Mouse (Mus musculus) mesoderm, embryonic 11.5 days (tissue): ENCODE measurements at regions not wholly inside any gene's neighbourhood (a gene's known extent, or its start where the extent isn't known, plus 50 kb on each side); places are given as distances from the start of the nearest gene placed in this dataset.
"Not testable (repeated sequence)": the region's sequence is repeated elsewhere in the genome, so short reads cannot be mapped to it uniquely, and the experiment has no call there.

ENCODE experiments used
- DNase-seq: peaks from one replicate; pipeline ENCODE4 v3.0.0-alpha.2; 2012; ENCODE audit warnings: low read depth, low spot score

DNA sequence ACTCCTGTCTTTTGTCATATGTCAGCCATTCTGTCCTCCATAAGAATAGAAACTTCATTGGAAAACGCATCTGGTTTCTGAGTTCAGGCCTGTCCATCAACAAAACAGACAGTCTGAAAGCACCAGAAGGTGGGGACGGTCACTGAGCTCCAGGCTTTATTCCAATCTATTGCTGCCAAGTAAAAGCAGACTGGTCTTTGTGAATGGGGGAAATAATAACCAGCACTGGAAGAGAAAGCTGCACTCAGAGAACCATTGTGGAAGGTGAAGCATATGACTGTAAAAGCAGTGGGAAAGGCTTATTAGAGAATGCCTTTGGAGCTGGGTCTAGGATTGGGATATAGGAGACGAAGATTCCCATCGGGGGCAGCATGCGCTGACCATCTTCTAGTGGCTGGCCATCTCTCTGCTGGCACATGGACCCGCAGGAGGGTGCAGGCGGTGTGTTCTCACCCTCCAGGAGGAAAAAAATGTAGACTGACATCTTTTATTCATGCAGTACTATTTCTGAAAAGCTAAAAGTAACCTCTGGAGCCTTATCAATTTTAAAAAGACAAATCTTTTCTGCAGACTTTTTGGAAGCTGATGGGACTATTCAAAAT, 1638.0 kb downstream of the Car8 start:
- no peak for DNase-seq

- DNase-seq: no peak
These were observed 1642.5 kb downstream of the Car8 start for GRCm38 (mm10) chr4:6596321-6596720.

DNA sequence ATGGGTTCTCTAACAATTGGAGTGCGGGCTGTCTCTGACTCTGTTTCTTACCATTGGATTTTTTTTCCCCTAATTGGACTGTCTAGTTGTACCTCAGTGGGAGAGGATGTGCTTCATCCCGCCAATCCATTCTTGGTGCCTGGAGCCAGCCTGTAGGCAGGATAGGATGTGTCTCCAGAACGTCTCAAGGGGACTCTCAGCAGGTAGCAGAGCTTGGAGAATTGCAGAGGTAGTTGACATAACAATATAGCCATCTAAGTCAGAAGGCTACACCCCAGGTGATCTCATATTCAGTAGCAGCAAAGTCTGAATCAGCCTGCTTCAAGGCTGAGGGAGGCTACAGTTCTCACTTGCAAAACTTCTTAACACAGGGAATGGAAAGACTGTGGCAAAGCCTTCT, 1646.0 kb downstream of the Car8 start:
- not testable (repeated sequence) for DNase-seq

DNA sequence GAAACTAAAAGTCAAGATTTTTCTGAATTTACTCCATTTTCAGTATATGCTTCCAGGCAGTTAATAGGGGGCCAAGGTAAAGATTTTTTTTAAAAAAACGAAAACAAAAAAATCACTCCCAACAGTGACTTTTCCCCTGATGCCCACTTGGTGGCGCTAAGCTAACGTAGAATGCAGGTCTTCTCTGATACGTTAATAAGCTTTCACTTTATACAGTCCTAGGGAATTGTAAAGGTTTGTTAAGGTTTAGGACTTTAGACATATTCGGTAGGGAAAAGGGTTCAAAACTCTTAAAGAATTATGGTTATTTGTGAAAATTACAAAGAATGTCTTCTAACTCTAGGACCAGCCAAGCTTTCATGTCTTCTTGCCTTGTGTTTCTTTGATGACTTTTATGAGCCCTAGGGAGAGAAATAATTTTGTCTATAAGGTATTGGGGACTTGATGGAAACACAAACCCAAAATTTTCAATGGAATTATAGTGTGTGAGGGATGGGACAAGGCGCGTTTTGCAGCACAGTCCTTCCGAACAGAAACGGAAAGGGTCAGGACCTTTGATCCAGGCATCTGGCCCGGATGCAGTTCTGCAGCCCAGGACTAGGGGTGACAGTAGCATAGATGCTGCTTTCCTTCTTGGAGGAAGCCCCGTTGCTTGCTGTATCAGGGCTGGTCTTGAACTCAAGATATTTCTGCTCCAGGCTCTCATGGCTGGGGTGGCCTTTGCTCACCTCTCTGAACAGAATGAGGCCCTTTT, 1677.1 kb downstream of the Car8 start:
- DNase-seq: peak; percentile 58

- no peak for DNase-seq
These were observed 1699.2 kb downstream of the Car8 start for GRCm38 (mm10) chr4:6539626-6540025.

- no peak for DNase-seq
These were observed 1706.4 kb downstream of the Car8 start for GRCm38 (mm10) chr4:6532441-6532840.

GRCm38 (mm10) chr4:6517626-6518025, 1721.2 kb downstream of the Car8 start:
- no peak for DNase-seq

GRCm38 (mm10) chr4:6514823-6515222, 1721.7 kb upstream of the Impad1 start:
- DNase-seq: peak; percentile 88

DNA sequence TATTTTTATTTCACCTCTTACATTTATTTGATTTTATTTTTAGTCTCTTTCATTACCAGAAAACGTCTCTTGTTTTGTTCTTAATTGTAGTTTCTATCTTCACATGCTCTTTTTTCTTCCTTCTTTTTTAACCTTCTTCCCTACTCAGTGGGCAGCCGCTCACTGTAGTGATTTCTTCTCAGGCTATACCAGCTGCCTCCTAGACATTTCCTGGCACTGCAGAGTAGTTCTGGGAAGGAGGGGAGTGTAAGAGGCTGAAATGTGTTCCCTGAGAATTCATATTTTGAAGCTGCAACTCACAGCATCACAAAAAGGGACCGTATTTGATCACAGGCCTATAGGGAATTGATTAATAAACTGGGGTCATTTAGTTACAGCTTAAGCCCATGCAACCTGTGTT, 1720.5 kb upstream of the Impad1 start:
- no peak for DNase-seq

DNA sequence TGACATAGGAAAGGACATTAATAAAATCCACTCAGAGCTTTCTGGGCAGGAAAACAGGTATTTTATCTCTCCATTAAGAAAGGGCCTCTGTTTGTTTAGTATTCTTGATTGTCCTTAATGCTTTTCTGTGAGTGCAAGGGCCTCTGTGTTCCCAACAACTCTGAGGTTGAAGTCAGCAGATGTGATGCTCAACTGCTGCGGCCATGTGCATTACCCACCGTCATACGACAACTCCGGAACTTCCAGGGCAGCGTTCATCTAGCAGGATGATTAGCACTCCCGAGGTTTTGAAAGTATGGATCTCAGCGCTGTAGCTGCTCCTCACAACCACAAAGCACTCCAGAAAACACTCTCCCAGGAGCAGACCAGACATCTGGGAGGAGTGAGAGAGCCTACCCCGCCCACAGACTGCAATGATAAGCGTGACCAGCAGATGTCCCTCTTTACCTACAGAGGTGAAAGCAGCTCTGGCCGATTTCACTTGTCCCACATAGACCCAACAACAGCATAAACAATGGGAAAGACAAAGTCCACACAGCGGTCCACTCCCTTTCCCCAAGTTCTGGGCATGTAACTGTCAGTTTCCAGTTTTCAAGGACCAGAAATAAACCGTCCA, 1719.7 kb upstream of the Impad1 start:
- peak; percentile 79 for DNase-seq

GRCm38 (mm10) chr4:6508091-6508490, 1714.9 kb upstream of the Impad1 start:
- DNase-seq: no peak
